Comparison of ENCODE assay signal across 10 mouse cellular contexts in genomic region chr3:89481488-89481887, GRCm38 (mm10). TPM values are rescaled to one million over a fixed set of nuclear protein-coding genes. Genes with fewer than 3 reads are reported as not detected.
DNase-seq lines count a peak whose midpoint lies in the region; ATAC-seq and TF ChIP-seq lines count a peak whose summit lies in the region.
"Had no signal": no experiment of that assay in that cellular context is flagged by ENCODE, and none has a peak within 500 bp of the region (broad histone marks: within the 10 kb centered on the region; RNA-seq: fewer than 3 reads in every experiment).

No protein-coding gene starts in this region.

- no peaks in the 10 kb centered on the region for H3K9me3 ChIP-seq in midbrain, embryonic 15.5 days
- H3K9me3 ChIP-seq: midbrain, embryonic 12.5 days; stomach, embryonic 15.5 days had no signal

- ATAC-seq in megakaryocyte, adult 5-6 weeks (ENCODE audit: poor library complexity, severe bottlenecking), result peak; percentile 64
- ATAC-seq in midbrain, embryonic 15.5 days (replicated peaks), result no peak

- no peak overlapping the region for H3K4me2 ChIP-seq in midbrain, embryonic 15.5 days
- H3K4me2 ChIP-seq: midbrain, embryonic 12.5 days; stomach, embryonic 15.5 days had no signal

- TF ChIP-seq CTCF in heart, adult 2 months (IDR thresholded peaks at IDR 0.05), result peak; percentile 64

- no peak for TF ChIP-seq EP300 in heart, adult 2 months (IDR thresholded peaks at IDR 0.05; ENCODE audit: insufficient read depth, low read depth, low read length)

- H3K27me3 ChIP-seq in heart, adult 2 months (ENCODE audit: control insufficient read depth, insufficient read depth, low read length), result no peaks in the 10 kb centered on the region
- 0 out of 2 replicates have a peak, but pooled peaks cover 4% of the 10 kb centered on the region for H3K27me3 ChIP-seq in midbrain, embryonic 15.5 days (replicated peaks)
- H3K27me3 ChIP-seq: stomach, embryonic 15.5 days had no signal

- no peak overlapping the region for H3K4me3 ChIP-seq in heart, adult 2 months
- H3K4me3 ChIP-seq in midbrain, embryonic 15.5 days, result no peak overlapping the region
- H3K4me3 ChIP-seq: midbrain, embryonic 12.5 days; stomach, embryonic 15.5 days had no signal

- WGBS in heart, adult 2 months, result 47% methylated on average over 2 of the region's 2 CpGs
- 40% methylated on average over 2 of the region's 2 CpGs for WGBS in midbrain, embryonic 15.5 days

- no peaks in the 10 kb centered on the region for H3K79me2 ChIP-seq in heart, adult 2 months (replicated peaks; ENCODE audit: control insufficient read depth, insufficient read depth, low read length)

- no peaks in the 10 kb centered on the region for H3K4me1 ChIP-seq in heart, adult 2 months (ENCODE audit: control insufficient read depth, insufficient read depth, low read length)
- no peaks in the 10 kb centered on the region for H3K4me1 ChIP-seq in midbrain, embryonic 15.5 days
- H3K4me1 ChIP-seq: midbrain, embryonic 12.5 days; stomach, embryonic 15.5 days had no signal

- intact Hi-C loops in heart, adult 2 months (cut with DNase I), result no loop called here

- DNase-seq in heart, adult 2 months, result no peak
- no peak for DNase-seq in heart, adult 9 months (ENCODE audit: low spot score in 2 of 2)
- DNase-seq in 416B (ENCODE audit: low read depth) (peak; percentile 80), R1 (ENCODE audit: low read depth, low spot score) (peak; percentile 92)
- DNase-seq in frontal cortex, postnatal 10 days (ENCODE audit: low spot score in 2 of 2), result no peak
- DNase-seq in cerebellum, adult 11 months, result no peak

- no peak overlapping the region for H3K27ac ChIP-seq in heart, adult 2 months
- H3K27ac ChIP-seq in midbrain, embryonic 15.5 days, result no peak overlapping the region
- H3K27ac ChIP-seq: midbrain, embryonic 12.5 days; stomach, embryonic 15.5 days had no signal

- TF ChIP-seq POLR2A in heart, adult 2 months (IDR thresholded peaks at IDR 0.05; ENCODE audit: insufficient read depth, low read depth, low read length), result no peak

- no peak overlapping the region for H3K9ac ChIP-seq in heart, adult 2 months (ENCODE audit: low read depth, low read length)
- H3K9ac ChIP-seq in midbrain, embryonic 15.5 days, result no peak overlapping the region
- H3K9ac ChIP-seq: midbrain, embryonic 12.5 days; stomach, embryonic 15.5 days had no signal

- no peaks in the 10 kb centered on the region for H3K36me3 ChIP-seq in heart, adult 2 months (ENCODE audit: control insufficient read depth, insufficient read depth, low read length)
- no peaks in the 10 kb centered on the region for H3K36me3 ChIP-seq in midbrain, embryonic 15.5 days (replicated peaks)
- H3K36me3 ChIP-seq: midbrain, embryonic 12.5 days; stomach, embryonic 15.5 days had no signal

RNA-seq across cellular contexts. Expression of gene Pmvk, which starts 27.1 kb away (rescaled TPM):
- total RNA-seq in heart, adult 2 months (2021), result 1 to 10 TPM; 6.7 to 7.5 TPM
- polyA plus RNA-seq in heart, adult 2 months (2012; rRNA removed), result 14.8 and 21.5 TPM in 2 replicates
- 13.7 and 14.2 TPM in 2 replicates for total RNA-seq in megakaryocyte, adult 5-6 weeks (2015)
- 16.2 and 22.4 TPM in 2 replicates for total RNA-seq in megakaryocyte, adult 5-6 weeks (2017)
- 123 and 132 TPM in 2 replicates for polyA plus RNA-seq in midbrain, embryonic 15.5 days (2015; fragmentation: Nextera tagmentation; extraction: Ambion mirVana)

RNA-seq across cellular contexts. Expression of gene Kcnn3, which starts 38.5 kb away (rescaled TPM):
- total RNA-seq in heart, adult 2 months (2021), result 1 to 10 TPM; 2.0 to 3.3 TPM
- 0.84 and 2.0 TPM in 2 replicates for polyA plus RNA-seq in heart, adult 2 months (2012; rRNA removed)
- total RNA-seq in megakaryocyte, adult 5-6 weeks (2015), result not detected in 2 replicates
- total RNA-seq in megakaryocyte, adult 5-6 weeks (2017), result not detected in 2 replicates
- polyA plus RNA-seq in midbrain, embryonic 15.5 days (2015; fragmentation: Nextera tagmentation; extraction: Ambion mirVana), result 8.5 and 8.7 TPM in 2 replicates

RNA-seq across cellular contexts. Expression of gene Pbxip1, which starts 45.0 kb away (rescaled TPM):
- 10 to 100 TPM; 55.7 to 67.5 TPM for total RNA-seq in heart, adult 2 months (2021)
- 56.2 and 58.2 TPM in 2 replicates for polyA plus RNA-seq in heart, adult 2 months (2012; rRNA removed)
- total RNA-seq in megakaryocyte, adult 5-6 weeks (2015), result 15.5 and 19.9 TPM in 2 replicates
- total RNA-seq in megakaryocyte, adult 5-6 weeks (2017), result 33.1 and 39.6 TPM in 2 replicates
- polyA plus RNA-seq in midbrain, embryonic 15.5 days (2015; fragmentation: Nextera tagmentation; extraction: Ambion mirVana), result 15.7 and 18.4 TPM in 2 replicates

RNA-seq across cellular contexts. Expression of gene Pygo2, which starts 51.5 kb away (rescaled TPM):
- 10 to 100 TPM; 12.5 to 15.3 TPM for total RNA-seq in heart, adult 2 months (2021)
- polyA plus RNA-seq in heart, adult 2 months (2012; rRNA removed), result 14.4 and 17.3 TPM in 2 replicates
- total RNA-seq in megakaryocyte, adult 5-6 weeks (2015), result 23.2 and 28.2 TPM in 2 replicates
- 11.2 and 18.2 TPM in 2 replicates for total RNA-seq in megakaryocyte, adult 5-6 weeks (2017)
- polyA plus RNA-seq in midbrain, embryonic 15.5 days (2015; fragmentation: Nextera tagmentation; extraction: Ambion mirVana), result 44.0 and 45.6 TPM in 2 replicates

Comparison
In these comparisons a context has a peak if more than half of its experiments do, and no peak if none do; other contexts are left out.
1. DNase-seq: peak in 416B (single experiment) and R1 (single experiment); none in heart, adult 2 months (0 of 2), heart, adult 9 months (0 of 2), frontal cortex, postnatal 10 days (0 of 2) and cerebellum, adult 11 months (single experiment).